Mouse (Mus musculus): Measurements from ENCODE around the gene Ugt1a9.

GRCm38 (mm10) chr1:88218051-88218450 is 147.5 kb downstream of the Ugt1a9 start:
- TF ChIP-seq CTCF (IDR thresholded peaks at IDR 0.05) (no peak), POLR2A (IDR thresholded peaks at IDR 0.05; ENCODE audit: insufficient read depth, low read depth, low read length) (no peak), EP300 (IDR thresholded peaks at IDR 0.05; ENCODE audit: insufficient read depth, low read depth, low read length) (no peak)
